9 mouse cellular contexts compared by ENCODE assay signal in the genomic region with DNA sequence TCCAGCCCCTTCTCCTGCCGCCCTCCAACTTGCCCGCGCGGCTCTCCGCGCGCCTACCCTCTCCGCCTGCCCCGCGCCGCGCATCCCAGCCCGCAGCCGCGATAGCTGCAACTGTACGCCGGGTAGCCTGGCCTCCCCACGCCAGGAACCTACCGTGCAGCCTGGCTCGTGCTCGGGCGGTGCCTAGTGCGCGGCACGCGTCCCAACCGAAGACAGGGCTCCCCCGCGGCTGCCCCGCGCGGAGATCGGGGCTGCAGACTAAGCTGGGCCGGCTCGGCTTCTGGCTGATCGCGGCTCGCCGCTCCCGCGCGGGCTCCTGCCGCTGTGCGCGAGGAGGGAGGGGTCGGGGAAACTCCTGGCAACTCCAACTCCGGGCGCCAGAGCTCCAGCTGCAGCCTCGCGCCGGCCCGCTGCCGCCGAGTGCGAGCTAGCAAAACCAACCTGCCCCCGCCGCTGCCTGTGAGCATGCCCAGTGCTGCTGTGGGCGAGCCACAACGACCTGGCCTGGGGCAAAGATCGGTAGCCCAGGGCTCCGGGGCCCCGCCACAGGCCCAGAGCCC. TPM values are rescaled to one million over a fixed set of nuclear protein-coding genes. Genes with fewer than 3 reads are reported as not detected.
A peak's percentile ranks its signal among the peaks of the same experiment; 100 is the strongest.
DNase-seq lines count a peak whose midpoint lies in the region; ATAC-seq and TF ChIP-seq lines count a peak whose summit lies in the region.
"Had no signal": no experiment of that assay in that cellular context is flagged by ENCODE, and none has a peak within 500 bp of the region (broad histone marks: within the 10 kb centered on the region; RNA-seq: fewer than 3 reads in every experiment).

No protein-coding gene starts in this region.

- H3K4me3 ChIP-seq in lung, embryonic 14.5 days (ENCODE audit: low read depth, low read length) = peak overlapping the region; percentile 67
- H3K4me3 ChIP-seq in olfactory bulb, adult 2 months (ENCODE audit: insufficient read depth, low read depth, low read length) = peak overlapping the region; percentile 96

- peak; percentile 67 for TF ChIP-seq POLR2A in olfactory bulb, adult 2 months (IDR thresholded peaks at IDR 0.05; ENCODE audit: insufficient read depth, low read depth, low read length)

- peak overlapping the region; percentile 76 for H3K27ac ChIP-seq in lung, embryonic 14.5 days (ENCODE audit: low read depth)
- peak overlapping the region; percentile 98 for H3K27ac ChIP-seq in olfactory bulb, adult 2 months (ENCODE audit: insufficient read depth, low read depth, low read length)

- H3K4me2 ChIP-seq in lung, embryonic 14.5 days = peak overlapping the region; percentile 98

- H3K27me3 ChIP-seq in lung, embryonic 14.5 days (ENCODE audit: insufficient read depth, low read length) = no peaks in the 10 kb centered on the region
- H3K27me3 ChIP-seq: CH12.LX had no signal

- 0% methylated on average over 62 of the region's 62 CpGs for WGBS in lung, embryonic 14.5 days
- under 1% methylated on average over 62 of the region's 62 CpGs for WGBS in olfactory bulb, adult 2 months

- peak; percentile 72 for ATAC-seq in frontal cortex, adult (ENCODE audit: low TSS enrichment)
- peak; percentile 39 to 46 for ATAC-seq in hematopoietic stem cell, adult 5-6 weeks (replicated peaks in 1 of 2; ENCODE audit: insufficient read depth in 1 of 2, low FRiP score in 2 of 2, low TSS enrichment in 1 of 2, low read depth in 1 of 2, poor library complexity in 2 of 2, severe bottlenecking in 2 of 2)
- ATAC-seq in lung, embryonic 14.5 days (ENCODE audit: insufficient read depth) = peak; percentile 85

- peak; percentile 65 for DNase-seq in ES-CJ7 (ENCODE audit: low read depth, low spot score)
- DNase-seq in cerebellum, adult 8-10 months = peak; percentile 17
- peak; percentile 64 to 73 for DNase-seq in layer of hippocampus, postnatal 10 days (ENCODE audit: low spot score in 2 of 2)
- DNase-seq in lung, embryonic 14.5 days = peak; percentile 86
- DNase-seq in thymus, postnatal 4 days = peak; percentile 27

- no peaks in the 10 kb centered on the region; the same call in 1 of the 2 replicates for H3K4me1 ChIP-seq in lung, embryonic 14.5 days (ENCODE audit: insufficient read depth)
- H3K4me1 ChIP-seq in olfactory bulb, adult 2 months (ENCODE audit: control insufficient read depth, insufficient read depth, low read length) = no peaks in the 10 kb centered on the region

- peak overlapping the region; percentile 77 for H3K9ac ChIP-seq in lung, embryonic 14.5 days

- H3K36me3 ChIP-seq in lung, embryonic 14.5 days (ENCODE audit: insufficient read depth) = no peaks in the 10 kb centered on the region

- H3K9me3 ChIP-seq in lung, embryonic 14.5 days (ENCODE audit: low read depth, low read length) = no peaks in the 10 kb centered on the region

- no peak for TF ChIP-seq CTCF in lung, embryonic 14.5 days (IDR thresholded peaks at IDR 0.05; ENCODE audit: low read depth)
- no peak for TF ChIP-seq CTCF in olfactory bulb, adult 2 months (IDR thresholded peaks at IDR 0.05; ENCODE audit: insufficient read depth, low read depth, low read length)

RNA-seq across cellular contexts. Expression of a gene that starts 0.4 kb away (rescaled TPM):
- total RNA-seq in hematopoietic stem cell, adult 5-6 weeks (2017) = 0.94 and 2.3 TPM in 2 replicates
- 10 to 100 TPM; 32.1 to 38.9 TPM for total RNA-seq in layer of hippocampus, postnatal 10 days (2021)
- 6.4 and 9.7 TPM in 2 replicates for polyA plus RNA-seq in lung, embryonic 14.5 days (2014; fragmentation: Nextera tagmentation; extraction: Ambion mirVana)
- 172 and 208 TPM in 2 replicates for polyA plus RNA-seq in olfactory bulb, adult 2 months (2012; ENCODE audit: insufficient read depth, insufficient read length, low replicate concordance, missing spikeins)
- total RNA-seq: CH12.LX had no signal

Comparison
In these comparisons a context has a peak if more than half of its experiments do, and no peak if none do; other contexts are left out.
1. Peak in every context shown above with its lines: DNase-seq, ATAC-seq, H3K4me3 ChIP-seq and H3K27ac ChIP-seq.
2. DNase-seq: peak in every context shown above with its lines; median percentile 86 in lung, embryonic 14.5 days; 68 in layer of hippocampus, postnatal 10 days; 65 in ES-CJ7; 27 in thymus, postnatal 4 days; 17 in cerebellum, adult 8-10 months.